Mouse (Mus musculus): ENCODE results near the gene Kctd15.
A peak's percentile ranks its signal among the peaks of the same experiment; 100 is the strongest.

Kctd15 gene

DNA sequence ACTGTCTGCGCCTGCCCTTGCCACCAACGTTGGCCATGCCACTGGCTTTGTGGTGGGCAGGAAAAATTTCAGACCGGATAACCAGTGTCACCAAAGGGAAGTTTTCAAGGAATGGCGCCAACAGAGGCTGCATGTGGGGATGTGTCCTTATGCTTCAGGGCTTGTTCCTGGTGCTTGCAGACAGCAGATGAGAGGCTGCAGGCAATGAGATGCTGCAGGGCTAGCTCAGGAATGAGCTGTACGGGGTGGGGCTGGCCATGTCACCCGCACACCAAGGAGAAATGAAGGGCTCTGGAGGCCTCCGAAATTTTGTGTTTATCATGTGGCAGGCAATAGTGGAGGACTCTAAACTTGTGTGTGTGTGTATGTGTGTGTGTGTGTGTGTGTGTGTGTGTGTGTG lies 6.6 kb upstream of the Kctd15 start:
- DNase-seq (ENCODE audit: low spot score) = no peak

DNA sequence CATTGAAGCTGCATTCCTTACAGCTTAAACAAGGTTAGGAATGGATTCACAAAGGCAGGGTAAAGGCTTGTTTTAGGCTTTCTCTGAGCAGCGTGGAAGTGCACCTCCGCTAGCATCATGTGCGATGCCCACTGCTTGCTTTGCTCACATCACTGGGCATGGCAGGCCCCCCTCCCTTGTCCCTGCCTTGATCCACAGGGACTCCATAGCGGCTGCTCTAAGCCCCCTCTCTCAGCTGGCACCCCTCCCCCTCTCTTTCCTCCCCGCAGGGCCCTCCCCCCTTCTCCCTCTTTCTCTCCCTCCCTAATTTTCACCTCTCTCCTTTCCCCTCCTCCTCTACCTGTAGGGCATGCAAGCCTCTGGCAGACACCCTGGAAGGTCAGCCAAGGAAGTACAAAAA lies 5.7 kb upstream of the Kctd15 start:
- DNase-seq (ENCODE audit: low spot score) = no peak

DNA sequence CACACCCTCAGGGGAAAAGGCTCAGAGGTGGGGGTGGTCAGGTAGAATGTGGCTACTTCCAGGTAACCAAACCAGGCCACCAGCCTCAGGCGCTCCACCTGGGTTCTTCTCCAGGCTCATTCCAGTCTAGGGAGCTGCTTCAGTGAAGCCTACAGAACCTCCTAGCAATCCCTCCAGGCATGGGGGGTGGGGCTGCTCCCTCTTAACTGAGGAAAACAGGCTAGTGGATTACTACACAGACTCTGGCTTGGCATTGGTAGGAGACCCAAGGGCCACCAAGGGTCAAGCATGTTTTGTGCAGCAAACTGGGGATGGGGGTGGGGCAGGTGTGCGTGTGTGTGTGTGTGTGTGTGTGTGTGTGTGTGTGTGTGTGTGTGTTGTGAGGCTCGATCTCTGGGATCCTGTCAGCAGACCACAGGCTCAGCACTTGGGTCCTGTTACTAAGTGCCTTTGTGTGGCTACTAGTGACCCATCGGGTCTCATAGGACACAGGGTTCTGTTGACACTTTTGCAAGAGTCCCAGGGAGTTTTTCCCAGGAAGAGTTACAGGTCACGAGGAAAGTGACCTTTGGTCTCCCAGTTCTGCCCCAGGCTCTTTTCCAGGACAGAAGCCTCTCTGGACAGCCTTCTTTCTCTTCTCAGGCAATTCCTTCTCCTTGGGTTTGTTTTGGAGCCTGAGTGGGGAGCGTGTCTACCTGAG lies 3.0 kb upstream of the Kctd15 start:
- DNase-seq (ENCODE audit: low spot score) = no peak

DNA sequence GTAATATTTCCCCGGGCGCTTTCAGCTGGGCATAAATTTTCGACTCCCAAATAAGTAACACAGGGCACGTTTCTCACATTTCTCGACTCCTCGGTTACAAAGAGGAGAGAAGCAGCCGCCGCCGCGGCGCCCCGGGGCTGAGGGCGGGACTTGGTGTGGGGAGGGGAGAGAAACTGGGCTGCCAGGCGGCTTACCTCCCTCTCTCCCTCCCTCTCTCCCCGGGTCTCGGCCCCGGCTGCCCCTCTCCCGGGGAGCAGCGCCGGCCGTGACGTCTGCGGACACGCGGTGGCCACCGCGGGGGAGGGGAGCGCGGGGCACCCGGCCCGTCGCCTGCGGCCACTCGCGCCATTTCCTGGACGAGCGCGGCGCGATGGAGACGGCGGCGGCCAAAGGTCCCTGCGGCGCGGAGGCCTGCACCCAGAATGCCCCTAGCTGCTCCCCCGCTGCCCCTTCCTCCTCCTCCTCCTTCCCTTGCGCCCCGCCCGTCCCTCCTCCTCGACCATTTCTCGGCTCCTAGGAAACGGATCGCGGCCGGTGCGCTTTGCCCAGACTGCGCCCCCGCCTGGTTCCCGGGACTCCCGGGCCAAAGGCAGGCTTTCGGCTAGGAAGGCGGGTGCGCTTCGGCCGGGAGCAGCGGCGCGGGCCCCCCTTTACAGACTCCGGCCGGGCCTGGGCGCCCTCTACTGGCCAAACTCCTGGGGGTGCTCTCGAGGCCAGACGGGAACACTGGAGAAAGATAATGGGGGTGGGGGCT lies 1.3 kb downstream of the Kctd15 start:
- peak; percentile 96 for DNase-seq (ENCODE audit: low spot score)

DNA sequence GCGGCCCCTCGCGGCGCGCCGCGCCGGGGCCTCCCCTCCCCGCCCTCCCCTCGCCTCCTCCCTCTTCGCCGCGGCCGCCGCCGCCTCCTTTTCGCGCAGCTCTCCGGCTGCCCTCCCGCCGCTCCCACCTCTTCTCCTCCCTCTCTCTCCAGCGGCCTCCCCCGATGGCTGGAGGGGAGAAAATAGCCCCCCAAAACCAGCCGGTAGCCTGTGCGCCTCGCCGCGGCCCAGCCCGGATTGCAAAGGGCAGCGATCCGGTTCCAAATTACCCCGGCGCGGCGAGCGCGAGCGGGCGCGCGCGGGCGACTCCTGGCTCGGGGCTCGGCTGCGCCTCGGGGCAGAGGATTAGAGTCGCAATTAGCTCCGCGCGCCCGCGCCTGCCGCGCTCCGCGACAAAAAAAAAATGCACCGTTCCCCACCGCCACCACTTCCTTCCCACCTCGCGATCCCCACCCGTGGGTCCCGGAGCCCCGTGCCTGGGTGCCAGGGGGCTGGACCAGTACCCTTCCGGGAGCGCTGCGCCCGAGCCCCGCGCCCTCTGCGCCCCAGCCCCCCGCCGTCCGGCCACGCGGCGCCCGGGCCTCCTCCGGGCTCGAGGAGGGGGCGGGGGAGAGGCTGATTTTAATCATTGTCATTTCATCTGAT lies 2.0 kb downstream of the Kctd15 start:
- peak; percentile 80 for DNase-seq (ENCODE audit: low spot score)

DNA sequence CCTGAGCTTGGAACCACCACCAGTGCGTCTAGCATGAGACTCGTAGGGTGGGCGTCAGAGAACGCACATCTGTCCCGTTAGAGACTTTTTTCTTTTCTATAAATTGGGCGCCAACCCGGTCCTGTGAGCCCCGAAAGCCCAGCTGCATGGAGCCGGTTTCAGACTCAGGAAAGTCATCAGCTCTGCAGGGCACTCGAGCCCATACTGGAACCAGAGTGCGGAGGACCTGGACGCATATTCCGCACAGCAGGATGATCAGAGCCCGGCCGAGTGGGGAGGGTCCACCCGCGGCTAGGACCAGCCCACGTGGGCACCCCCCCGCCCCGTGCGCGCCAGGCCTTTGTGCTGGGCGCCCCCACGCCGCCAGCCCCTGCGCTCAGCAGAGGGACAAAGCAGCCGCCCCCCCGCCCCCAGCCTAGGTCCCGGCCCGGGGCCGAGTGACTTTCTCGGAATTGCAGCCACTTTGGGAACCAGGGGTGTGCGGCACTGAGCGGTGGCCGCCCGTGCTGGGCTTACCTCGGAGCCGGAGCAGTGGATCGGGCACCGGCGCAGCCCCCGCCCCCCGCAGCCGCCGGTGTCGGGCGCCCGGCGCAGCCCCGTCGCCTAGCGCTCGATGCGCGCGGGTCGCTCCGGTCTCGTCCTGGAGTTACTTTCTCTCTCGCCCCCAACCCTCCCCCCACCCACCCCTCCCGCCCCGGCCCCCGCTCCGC lies 2.6 kb downstream of the Kctd15 start:
- DNase-seq (ENCODE audit: low spot score) = peak; percentile 72

DNA sequence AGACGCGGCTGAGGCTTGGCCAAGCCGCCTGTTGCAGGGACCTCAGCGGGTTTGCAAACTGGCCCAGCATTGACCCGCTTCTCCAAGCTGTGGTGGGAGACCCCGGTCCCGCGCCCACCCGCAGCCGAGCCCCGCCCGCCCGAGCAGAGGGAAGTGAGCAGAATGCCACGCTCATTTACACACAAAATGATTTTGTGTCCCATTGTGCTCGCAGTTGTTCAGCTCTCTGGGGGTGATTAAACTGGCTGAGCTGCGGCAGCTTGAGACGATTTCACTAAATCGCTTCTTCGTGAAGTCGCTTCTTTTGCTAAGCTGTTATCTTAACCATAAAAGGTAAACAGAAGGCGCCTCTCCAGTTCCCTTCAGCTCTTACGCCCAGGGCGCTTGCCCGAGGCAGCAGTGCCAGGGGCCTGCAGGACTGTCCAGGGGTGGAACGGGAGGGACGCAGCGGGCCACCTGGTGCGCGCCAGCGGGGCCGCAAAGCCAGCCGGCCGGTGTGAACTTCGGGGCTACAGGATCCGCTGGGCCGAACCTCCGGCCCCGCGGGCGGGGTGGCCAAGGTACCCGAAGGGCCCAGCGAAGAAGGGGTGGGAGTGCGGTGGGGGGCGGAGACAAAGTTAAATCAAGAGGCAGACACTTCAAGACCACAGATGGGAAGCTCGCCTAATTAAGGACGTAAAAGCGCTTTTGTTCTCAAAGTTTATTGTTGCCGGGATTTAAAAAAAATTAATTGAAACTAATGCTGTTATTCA lies 3.6 kb downstream of the Kctd15 start:
- DNase-seq (ENCODE audit: low spot score) = peak; percentile 63

DNA sequence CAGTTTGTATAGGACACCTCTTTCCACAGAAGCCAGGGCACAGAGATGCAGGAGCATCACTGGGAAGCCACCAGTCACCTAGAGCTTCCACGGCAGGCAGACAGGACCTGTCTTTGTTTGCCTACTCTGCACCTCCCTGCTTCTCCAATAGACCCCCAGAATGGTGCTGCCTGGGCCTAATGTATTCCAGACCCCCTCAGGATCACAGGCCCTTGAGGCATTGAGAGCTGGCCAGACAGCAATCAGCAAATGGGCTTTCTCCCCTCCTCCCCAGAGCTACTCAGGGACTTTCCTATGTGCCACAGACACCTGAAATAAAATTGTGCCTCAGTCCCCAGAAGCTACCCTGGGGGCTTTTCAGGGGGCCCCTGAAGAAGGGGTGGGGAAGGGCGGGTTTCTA lies 5.2 kb downstream of the Kctd15 start:
- DNase-seq (ENCODE audit: low spot score) = no peak

DNA sequence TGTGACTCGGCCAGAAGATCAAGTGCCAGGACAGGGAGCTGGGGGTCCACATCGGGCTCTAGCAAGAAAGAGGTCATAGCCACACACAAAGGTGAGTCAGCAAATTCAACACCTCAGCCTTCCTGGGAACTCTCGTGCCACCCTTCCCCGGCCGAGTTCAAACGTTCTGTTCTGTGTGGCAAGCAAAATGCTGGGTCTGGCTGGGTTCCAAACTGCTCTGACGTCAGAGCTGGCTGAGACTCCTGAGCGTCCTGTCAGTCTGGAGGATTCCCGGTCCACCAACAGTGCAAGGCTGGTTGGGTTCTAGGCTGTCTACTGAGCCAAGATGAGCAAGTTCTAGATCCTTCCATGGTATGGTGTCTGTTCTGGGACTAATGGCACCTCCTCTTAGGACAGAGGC lies 9.5 kb downstream of the Kctd15 start:
- DNase-seq (ENCODE audit: low spot score) = no peak

DNA sequence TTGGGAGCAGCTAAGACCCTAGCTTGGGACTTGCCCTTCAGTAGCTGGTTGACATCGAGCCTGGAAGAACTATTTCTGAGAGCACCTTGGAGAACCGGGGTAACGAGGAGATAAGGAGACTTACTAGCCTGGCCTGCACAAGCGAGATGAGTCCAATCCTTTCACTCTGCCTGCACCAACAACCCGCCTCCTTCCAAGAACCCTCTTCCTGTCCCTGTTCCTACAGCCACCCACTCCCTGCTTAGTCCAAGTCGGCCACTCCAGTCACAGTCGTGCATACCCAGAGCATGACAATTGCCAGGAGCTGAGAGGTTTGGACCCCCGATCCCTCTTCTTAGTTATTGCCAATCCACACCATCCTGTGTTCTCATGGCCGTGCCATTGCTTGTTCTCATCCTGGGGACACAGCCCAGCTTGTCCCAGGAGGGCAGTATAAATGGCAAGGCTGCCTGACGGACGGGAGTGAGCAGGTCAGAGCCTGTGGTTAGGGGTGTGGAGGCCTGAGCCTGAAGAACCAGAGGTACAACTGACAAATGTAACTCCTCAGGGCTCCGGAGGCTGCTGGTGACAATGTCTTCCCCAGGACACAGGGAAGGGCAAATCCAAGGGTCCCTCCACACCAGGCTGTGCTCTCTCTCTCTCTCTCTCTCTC lies 10.3 kb downstream of the Kctd15 start:
- no peak for DNase-seq (ENCODE audit: low spot score)

DNA sequence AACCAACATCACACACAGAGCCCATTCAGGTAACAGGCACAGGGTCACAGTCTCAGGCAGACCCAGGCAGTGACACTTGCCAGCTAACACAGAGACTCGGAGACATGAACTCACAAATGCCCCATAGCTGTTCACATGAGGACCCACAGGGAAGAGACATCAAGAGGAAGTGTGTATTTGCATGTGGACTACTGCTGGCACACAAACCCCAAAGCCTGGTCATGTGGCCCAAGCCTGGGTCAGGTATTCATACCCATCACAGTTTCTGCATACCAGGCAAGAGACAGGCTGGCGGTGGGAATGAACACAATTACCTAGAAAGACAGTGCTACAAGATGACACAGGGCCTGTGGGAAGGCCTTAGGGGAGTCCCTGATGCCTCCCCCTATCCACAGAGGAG lies 10.9 kb downstream of the Kctd15 start:
- DNase-seq (ENCODE audit: low spot score) = no peak

DNA sequence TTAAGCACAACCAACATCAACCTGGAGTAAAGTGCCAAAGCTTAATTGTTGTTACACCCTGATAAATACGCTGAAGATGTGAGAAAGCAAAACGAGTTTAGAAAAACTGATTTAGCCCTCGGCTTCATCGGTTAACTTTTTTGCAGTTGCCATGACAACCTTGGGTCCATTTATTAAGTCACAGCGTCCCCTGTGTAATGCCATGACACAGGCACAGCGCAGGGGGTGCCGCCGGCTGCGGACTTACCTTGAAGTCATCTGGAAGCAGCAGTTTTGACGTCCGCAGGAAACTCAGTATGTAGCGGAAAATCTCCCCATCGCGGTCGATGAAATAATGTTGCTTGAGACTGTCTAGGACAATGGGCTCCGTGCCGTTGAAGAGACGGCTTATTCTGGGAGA lies 11.9 kb downstream of the Kctd15 start:
- DNase-seq (ENCODE audit: low spot score) = no peak

DNA sequence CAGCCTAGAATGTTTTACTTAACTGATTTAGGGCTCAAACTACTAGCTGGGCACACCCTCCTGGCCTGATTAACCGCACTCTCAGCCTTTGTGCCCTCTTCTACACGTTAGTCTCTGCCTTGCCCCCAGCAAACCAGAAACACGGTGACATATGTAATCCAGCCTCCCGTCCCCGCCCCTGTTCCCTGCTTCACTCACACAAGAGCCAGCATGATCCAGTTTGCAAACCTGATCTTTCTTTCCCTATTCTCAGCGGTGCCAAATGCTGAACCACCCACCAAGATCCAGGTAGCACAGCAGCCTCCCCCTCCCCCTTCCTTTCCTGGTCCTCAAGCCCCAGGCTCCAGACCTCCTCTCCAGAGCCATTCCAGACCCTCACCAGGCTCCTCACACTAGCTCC lies 13.2 kb downstream of the Kctd15 start:
- no peak for DNase-seq (ENCODE audit: low spot score)

DNA sequence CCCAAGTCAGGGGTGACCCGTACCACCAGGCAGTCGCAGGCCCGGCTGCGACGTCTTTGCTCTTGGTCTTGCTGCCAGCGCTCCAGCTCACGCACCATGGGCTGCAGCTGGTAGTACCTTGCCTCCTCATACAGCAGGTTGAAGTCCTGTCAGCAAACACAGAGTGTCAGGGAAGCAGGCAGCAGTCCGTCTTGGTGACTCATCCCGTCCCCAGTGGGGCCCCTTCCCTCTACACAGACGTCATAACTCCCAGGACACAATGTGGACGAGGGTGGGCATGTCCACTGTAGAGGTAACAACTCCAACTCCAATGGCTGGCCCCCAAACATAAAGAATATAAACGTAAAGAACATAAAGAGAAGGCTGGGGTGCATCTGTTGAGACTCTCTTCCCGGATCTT lies 14.6 kb downstream of the Kctd15 start:
- DNase-seq (ENCODE audit: low spot score) = no peak

DNA sequence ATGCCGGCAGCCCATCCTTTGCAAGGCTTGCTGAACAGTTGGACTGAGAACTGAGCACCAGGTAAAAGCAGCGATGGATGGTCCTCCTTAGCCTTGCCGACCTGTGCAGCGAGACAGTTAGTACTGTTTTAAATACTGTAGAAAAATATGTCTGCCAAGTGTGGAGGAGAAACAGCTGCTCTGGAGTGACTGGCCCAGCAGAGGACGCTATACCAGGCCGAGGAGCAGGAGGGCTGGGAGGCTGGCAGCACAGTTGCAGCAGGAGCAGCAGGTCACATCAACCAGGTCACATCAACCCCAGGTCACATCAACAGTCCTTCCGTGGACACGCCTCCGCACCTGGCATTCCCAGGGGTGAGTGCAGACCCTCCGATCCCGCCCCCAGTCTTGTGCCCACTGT lies 16.7 kb downstream of the Kctd15 start:
- DNase-seq (ENCODE audit: low spot score) = no peak

DNA sequence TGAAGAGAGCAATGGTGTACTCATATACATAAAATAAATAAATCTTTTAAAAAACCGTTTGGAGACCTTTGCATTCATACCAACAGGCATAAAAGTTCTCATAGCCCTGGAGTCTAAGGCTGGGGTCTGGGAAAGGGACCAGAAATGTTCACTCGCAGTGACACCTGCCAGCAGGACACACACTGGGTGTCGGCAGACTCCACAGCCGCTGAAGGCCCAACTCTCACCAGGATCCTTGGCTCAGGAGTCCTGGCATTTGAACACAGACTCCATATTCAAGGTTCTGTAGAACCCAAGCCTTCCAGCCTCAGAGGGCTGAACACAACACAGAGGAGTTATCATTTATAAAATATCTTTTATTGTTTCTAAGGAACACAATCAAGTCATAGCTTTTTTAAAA lies 19.9 kb downstream of the Kctd15 start:
- DNase-seq (ENCODE audit: low spot score) = no peak

DNA sequence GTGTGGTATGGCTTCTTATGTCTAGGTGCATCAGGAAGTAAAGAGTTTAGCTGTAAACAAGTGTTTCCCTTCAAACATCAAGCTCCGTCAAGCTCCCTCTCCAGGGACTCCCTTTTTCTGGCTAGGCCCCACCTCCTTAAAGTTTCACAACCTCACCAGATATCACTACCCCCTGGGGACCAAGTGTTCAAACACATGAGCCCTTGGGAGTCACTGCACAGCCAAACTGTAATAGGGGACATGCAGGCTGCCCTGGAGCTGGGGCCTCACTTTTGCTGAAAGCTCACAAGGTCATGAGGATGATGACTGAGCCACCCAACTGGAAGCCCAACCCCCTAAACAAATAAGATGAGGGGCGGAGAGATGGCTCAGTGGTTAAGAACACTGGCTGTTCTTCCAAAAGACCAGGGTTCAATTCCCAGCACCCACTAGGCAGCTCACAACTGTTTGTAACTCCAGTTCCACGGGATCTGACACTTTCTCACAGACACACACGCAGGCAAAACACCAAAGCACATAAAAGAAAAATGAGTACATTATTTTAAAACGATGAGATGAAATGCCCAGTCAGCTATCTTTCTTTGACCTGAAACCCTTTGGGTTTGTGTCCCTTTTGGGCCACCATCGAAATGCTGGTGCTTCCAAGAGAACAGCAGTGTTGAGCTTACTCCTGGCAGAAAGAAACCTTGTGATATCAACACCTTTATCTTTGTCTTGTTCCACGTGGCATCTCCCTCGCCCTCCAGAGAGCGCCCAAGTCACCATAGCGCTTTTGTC lies 23.4 kb downstream of the Kctd15 start:
- no peak for DNase-seq (ENCODE audit: low spot score)

DNA sequence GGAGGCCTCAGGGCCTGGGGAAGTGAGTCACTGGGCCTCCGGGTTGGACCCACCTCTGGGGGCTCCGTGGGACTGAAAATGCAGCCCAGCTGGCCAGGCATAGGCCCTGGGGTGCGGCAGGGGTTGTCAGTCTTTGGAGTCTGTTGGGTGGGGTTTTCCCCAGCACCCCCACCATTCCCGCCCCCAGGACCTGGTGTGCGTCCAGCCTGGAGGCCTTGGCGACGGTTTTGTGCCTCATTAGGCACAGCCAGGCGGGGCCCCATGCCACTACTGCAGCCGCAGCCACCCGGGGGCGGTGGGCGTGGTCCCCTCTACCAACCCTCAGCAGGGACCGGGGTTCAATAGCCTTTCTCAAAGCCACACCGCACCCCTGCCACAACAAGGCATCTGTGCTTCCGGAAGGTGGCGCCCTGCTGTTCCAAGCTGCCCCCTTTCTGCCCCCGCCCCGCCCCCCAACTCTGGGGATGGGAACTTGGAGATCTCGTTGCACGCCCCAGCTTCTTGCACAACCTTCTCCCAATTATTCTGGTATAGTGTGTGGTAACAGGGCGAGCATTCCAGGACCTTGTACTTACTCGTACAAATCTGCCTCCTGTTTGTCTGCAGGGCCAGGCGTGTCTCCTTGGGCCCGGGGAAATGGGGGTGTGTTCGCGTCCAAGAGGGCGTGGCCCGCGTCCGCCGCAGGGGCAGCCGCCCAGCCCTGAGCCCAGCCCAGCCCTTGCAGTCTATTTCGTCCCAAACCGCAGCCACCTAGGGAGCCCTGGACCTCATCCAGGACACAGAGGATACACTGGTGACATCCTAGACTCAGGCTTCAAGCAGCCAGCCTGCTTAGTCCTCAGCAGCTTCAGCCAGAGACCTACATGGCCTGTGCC lies 26.1 kb downstream of the Kctd15 start:
- peak; percentile 90 for DNase-seq (ENCODE audit: low spot score)

DNA sequence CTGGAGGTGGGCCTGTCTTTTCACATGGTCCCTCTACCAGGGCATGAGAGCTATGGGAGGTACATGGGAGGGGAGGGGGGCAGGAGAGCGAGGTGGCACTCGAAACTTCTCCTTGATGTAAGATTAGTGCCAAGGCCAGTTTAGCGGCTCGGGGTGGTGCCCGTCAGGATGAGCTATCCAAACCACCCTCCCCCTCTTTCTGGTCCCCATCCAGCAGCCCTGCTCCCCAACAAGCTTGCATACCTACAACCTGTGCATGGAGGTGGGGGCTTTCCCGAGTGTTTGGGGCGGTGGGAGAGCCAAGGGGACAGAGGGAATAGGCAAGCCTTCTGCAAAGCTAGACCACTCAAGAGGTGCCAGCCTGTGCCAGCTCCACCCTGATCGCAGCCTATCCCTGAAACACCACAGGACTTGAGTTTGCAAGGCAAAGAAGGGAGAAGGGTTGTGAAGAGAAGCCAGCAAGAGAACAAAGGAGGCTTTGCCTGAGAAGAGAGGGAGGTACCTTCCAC lies 26.8 kb downstream of the Kctd15 start:
- peak; percentile 29 for DNase-seq (ENCODE audit: low spot score)
